8 mouse cellular contexts compared by ENCODE assay signal in genomic region chr8:48152062-48152738, GRCm38 (mm10). TPM values are rescaled to one million over a fixed set of nuclear protein-coding genes. Genes with fewer than 3 reads are reported as not detected.
DNase-seq lines count a peak whose midpoint lies in the region; ATAC-seq lines count a peak whose summit lies in the region.

No protein-coding gene starts in this region.

- H3K27ac ChIP-seq in hindbrain, embryonic 14.5 days = peak overlapping the region; percentile 35; the same call in 1 of the 2 replicates
- peak overlapping the region; percentile 26; the same call in 1 of the 2 replicates for H3K27ac ChIP-seq in midbrain, embryonic 14.5 days (replicated peaks; ENCODE audit: low read depth, low read length)

- no peaks in the 10 kb centered on the region for H3K36me3 ChIP-seq in hindbrain, embryonic 14.5 days (replicated peaks; ENCODE audit: control insufficient read depth, insufficient read depth)
- no peaks in the 10 kb centered on the region for H3K36me3 ChIP-seq in midbrain, embryonic 14.5 days (ENCODE audit: control insufficient read depth, insufficient read depth, low read length)

- H3K9ac ChIP-seq in hindbrain, embryonic 14.5 days = no peak overlapping the region; the same call in 1 of the 2 replicates
- no peak overlapping the region for H3K9ac ChIP-seq in midbrain, embryonic 14.5 days (replicated peaks; ENCODE audit: low read length)

- H3K4me2 ChIP-seq in hindbrain, embryonic 14.5 days (replicated peaks) = peak overlapping the region; percentile 11; the same call in 1 of the 2 replicates
- 0 out of 2 replicates have a peak overlapping the region, but pooled peaks have one; percentile 25 for H3K4me2 ChIP-seq in midbrain, embryonic 14.5 days (ENCODE audit: low read length)

- 29% methylated on average over 19 of the region's 19 CpGs for WGBS in hindbrain, embryonic 14.5 days
- 38% methylated on average over 19 of the region's 19 CpGs for WGBS in midbrain, embryonic 14.5 days

- ATAC-seq in hindbrain, embryonic 14.5 days (ENCODE audit: low FRiP score) = peak; percentile 47
- peak; percentile 46; the same call in 1 of the 2 replicates for ATAC-seq in midbrain, embryonic 14.5 days (ENCODE audit: low FRiP score, low TSS enrichment)

- H3K4me3 ChIP-seq in hindbrain, embryonic 14.5 days (replicated peaks; ENCODE audit: low read length) = no peak overlapping the region
- H3K4me3 ChIP-seq in midbrain, embryonic 14.5 days (replicated peaks; ENCODE audit: low read depth, low read length) = no peak overlapping the region

- peak; percentile 16 to 19 for DNase-seq in cerebellum, adult 18-20 months
- no peak for DNase-seq in cerebellum, adult 11 months
- DNase-seq in urinary bladder, postnatal 14 days (ENCODE audit: low spot score) = peak; percentile 14
- DNase-seq in urinary bladder, adult 18-20 months (ENCODE audit: low spot score in 2 of 2) = no peak
- peak; percentile 72 for DNase-seq in hindbrain, embryonic 14.5 days (ENCODE audit: low spot score)
- peak; percentile 79 for DNase-seq in midbrain, embryonic 14.5 days
- DNase-seq in thymus, postnatal 4 days = no peak
- DNase-seq in layer of hippocampus, adult 18-20 months (ENCODE audit: low spot score in 2 of 2) = no peak

- H3K4me1 ChIP-seq in hindbrain, embryonic 14.5 days (replicated peaks; ENCODE audit: control insufficient read depth, insufficient read depth, low read length) = peaks cover 15% of the 10 kb centered on the region
- H3K4me1 ChIP-seq in midbrain, embryonic 14.5 days (ENCODE audit: control insufficient read depth, insufficient read depth, low read length) = peaks cover 16% of the 10 kb centered on the region; the same call in 1 of the 2 replicates

- H3K27me3 ChIP-seq in hindbrain, embryonic 14.5 days (ENCODE audit: control insufficient read depth, insufficient read depth, low read length) = no peaks in the 10 kb centered on the region
- no peaks in the 10 kb centered on the region for H3K27me3 ChIP-seq in midbrain, embryonic 14.5 days (ENCODE audit: control insufficient read depth, insufficient read depth, low read length)

- H3K9me3 ChIP-seq in hindbrain, embryonic 14.5 days (ENCODE audit: control insufficient read depth, low read length) = no peaks in the 10 kb centered on the region
- no peaks in the 10 kb centered on the region; the same call in 1 of the 2 replicates for H3K9me3 ChIP-seq in midbrain, embryonic 14.5 days (ENCODE audit: control insufficient read depth, low read length)

RNA-seq across cellular contexts. Expression of gene Dctd, which starts 53.3 kb away (rescaled TPM):
- 11.8 and 12.3 TPM in 2 replicates for polyA plus RNA-seq in hindbrain, embryonic 14.5 days (2014; fragmentation: Nextera tagmentation; extraction: Ambion mirVana)
- polyA plus RNA-seq in midbrain, embryonic 14.5 days (2014; fragmentation: Nextera tagmentation; extraction: Ambion mirVana) = 10.4 and 11.4 TPM in 2 replicates
- 1 to 10 TPM; 6.3 to 6.9 TPM for total RNA-seq in layer of hippocampus, adult 18-20 months (2021)

Comparison
In these comparisons a context has a peak if more than half of its experiments do, and no peak if none do; other contexts are left out.
1. DNase-seq: peak in cerebellum, adult 18-20 months (2 of 2), urinary bladder, postnatal 14 days (single experiment), hindbrain, embryonic 14.5 days (single experiment) and midbrain, embryonic 14.5 days (single experiment); none in cerebellum, adult 11 months (single experiment), urinary bladder, adult 18-20 months (0 of 2), thymus, postnatal 4 days (single experiment) and layer of hippocampus, adult 18-20 months (0 of 2).